Comparison of ENCODE assay signal across 7 mouse cellular contexts in the genomic region with DNA sequence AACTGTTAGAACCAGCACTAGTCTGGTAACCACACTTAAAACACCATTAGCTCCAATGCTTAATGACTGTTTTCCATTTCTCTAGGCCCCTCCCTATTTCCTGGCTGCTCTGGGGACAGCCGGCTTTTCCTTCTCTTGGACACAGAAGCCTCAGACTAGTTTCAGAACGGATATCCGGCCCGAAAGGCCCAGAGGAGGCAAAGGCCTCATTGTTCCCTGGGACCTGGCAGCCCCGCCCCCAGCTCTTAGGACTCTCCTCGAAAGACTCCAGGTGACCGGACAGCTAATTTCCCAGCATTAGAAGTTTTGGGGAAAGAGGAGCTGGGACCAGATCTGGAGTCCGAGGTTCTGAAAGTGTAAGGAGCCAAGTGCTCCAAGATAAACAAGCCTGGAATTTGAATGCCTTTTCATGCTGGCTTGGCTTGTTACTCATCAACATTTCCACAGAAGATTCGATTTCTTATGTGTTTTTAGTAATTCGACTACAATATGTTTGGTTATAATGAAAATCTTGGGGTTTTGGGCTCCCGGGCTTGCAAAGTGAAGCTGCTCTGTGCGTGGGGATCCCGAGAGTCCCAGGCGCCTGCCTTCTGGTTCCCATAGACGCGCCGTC. TPM values are rescaled to one million over a fixed set of nuclear protein-coding genes. Genes with fewer than 3 reads are reported as not detected.
A peak's percentile ranks its signal among the peaks of the same experiment; 100 is the strongest.
DNase-seq lines count a peak whose midpoint lies in the region; ATAC-seq lines count a peak whose summit lies in the region.

No protein-coding gene starts in this region.

- DNase-seq in adrenal gland, adult 18-20 months (ENCODE audit: low spot score in 2 of 2): peak; percentile 36 to 55
- DNase-seq in gastrocnemius, postnatal 25 days: peak; percentile 71
- peak; percentile 78 for DNase-seq in intestine, embryonic 14.5 days (ENCODE audit: low spot score)

- peak; percentile 24 for ATAC-seq in common myeloid progenitor, adult 5-6 weeks (replicated peaks; ENCODE audit: low read depth, poor library complexity, severe bottlenecking)
- peak; percentile 41 for ATAC-seq in intestine, embryonic 14.5 days (replicated peaks; ENCODE audit: low FRiP score, low TSS enrichment, low read depth)
- ATAC-seq in limb, embryonic 12.5 days (ENCODE audit: insufficient number of reproducible peaks, insufficient read depth, low FRiP score, low TSS enrichment, low read depth): 0 out of 2 replicates have a peak, but pooled peaks have one; percentile 18
- ATAC-seq in midbrain, embryonic 13.5 days: peak; percentile 9
- peak; percentile 11; the same call in 1 of the 2 replicates for ATAC-seq in stomach, embryonic 15.5 days (ENCODE audit: insufficient read depth, low FRiP score, low read depth)

- H3K9ac ChIP-seq in intestine, embryonic 14.5 days (ENCODE audit: low read length): peak overlapping the region; percentile 75
- peak overlapping the region; percentile 79; the same call in 1 of the 2 replicates for H3K9ac ChIP-seq in limb, embryonic 12.5 days (replicated peaks)
- H3K9ac ChIP-seq in midbrain, embryonic 13.5 days (replicated peaks): peak overlapping the region; percentile 88
- H3K9ac ChIP-seq in stomach, embryonic 15.5 days: peak overlapping the region; percentile 62; the same call in 1 of the 2 replicates

- H3K27me3 ChIP-seq in intestine, embryonic 14.5 days (replicated peaks; ENCODE audit: control insufficient read depth, insufficient read depth, low read length): no peaks in the 10 kb centered on the region
- no peaks in the 10 kb centered on the region for H3K27me3 ChIP-seq in limb, embryonic 12.5 days
- no peaks in the 10 kb centered on the region for H3K27me3 ChIP-seq in midbrain, embryonic 13.5 days
- H3K27me3 ChIP-seq in stomach, embryonic 15.5 days (replicated peaks): no peaks in the 10 kb centered on the region

- no peaks in the 10 kb centered on the region; the same call in 1 of the 2 replicates for H3K4me1 ChIP-seq in intestine, embryonic 14.5 days (replicated peaks; ENCODE audit: control insufficient read depth, insufficient read depth, low read length)
- H3K4me1 ChIP-seq in limb, embryonic 12.5 days (replicated peaks): peaks cover 14% of the 10 kb centered on the region; the same call in 1 of the 2 replicates
- H3K4me1 ChIP-seq in midbrain, embryonic 13.5 days (replicated peaks): peaks cover 23% of the 10 kb centered on the region
- H3K4me1 ChIP-seq in stomach, embryonic 15.5 days: peaks cover 4% of the 10 kb centered on the region; the same call in 1 of the 2 replicates

- H3K9me3 ChIP-seq in intestine, embryonic 14.5 days (ENCODE audit: control insufficient read depth, low read length): no peaks in the 10 kb centered on the region
- H3K9me3 ChIP-seq in limb, embryonic 12.5 days: no peaks in the 10 kb centered on the region
- H3K9me3 ChIP-seq in midbrain, embryonic 13.5 days: no peaks in the 10 kb centered on the region
- H3K9me3 ChIP-seq in stomach, embryonic 15.5 days: no peaks in the 10 kb centered on the region

- H3K27ac ChIP-seq in intestine, embryonic 14.5 days (ENCODE audit: low read depth): peak overlapping the region; percentile 91
- H3K27ac ChIP-seq in limb, embryonic 12.5 days: peak overlapping the region; percentile 98
- H3K27ac ChIP-seq in midbrain, embryonic 13.5 days: peak overlapping the region; percentile 96
- H3K27ac ChIP-seq in stomach, embryonic 15.5 days: peak overlapping the region; percentile 97

- WGBS in intestine, embryonic 14.5 days: 7% methylated on average over 17 of the region's 17 CpGs
- WGBS in limb, embryonic 12.5 days: 6% methylated on average over 17 of the region's 17 CpGs
- WGBS in midbrain, embryonic 13.5 days: 5% methylated on average over 17 of the region's 17 CpGs
- WGBS in stomach, embryonic 15.5 days: 5% methylated on average over 17 of the region's 17 CpGs

- no peaks in the 10 kb centered on the region for H3K36me3 ChIP-seq in intestine, embryonic 14.5 days (ENCODE audit: control insufficient read depth, insufficient read depth, low read length)
- H3K36me3 ChIP-seq in limb, embryonic 12.5 days: no peaks in the 10 kb centered on the region
- H3K36me3 ChIP-seq in midbrain, embryonic 13.5 days: no peaks in the 10 kb centered on the region
- H3K36me3 ChIP-seq in stomach, embryonic 15.5 days: no peaks in the 10 kb centered on the region

- peak overlapping the region; percentile 80 for H3K4me2 ChIP-seq in intestine, embryonic 14.5 days (ENCODE audit: low read length)
- peak overlapping the region; percentile 66 for H3K4me2 ChIP-seq in limb, embryonic 12.5 days
- peak overlapping the region; percentile 61 for H3K4me2 ChIP-seq in midbrain, embryonic 13.5 days (replicated peaks)
- peak overlapping the region; percentile 91 for H3K4me2 ChIP-seq in stomach, embryonic 15.5 days

- H3K4me3 ChIP-seq in intestine, embryonic 14.5 days (ENCODE audit: low read depth, low read length): peak overlapping the region; percentile 80
- peak overlapping the region; percentile 69 for H3K4me3 ChIP-seq in limb, embryonic 12.5 days (replicated peaks)
- peak overlapping the region; percentile 86 for H3K4me3 ChIP-seq in midbrain, embryonic 13.5 days (replicated peaks)
- H3K4me3 ChIP-seq in stomach, embryonic 15.5 days (replicated peaks): peak overlapping the region; percentile 83

RNA-seq across cellular contexts. Expression of gene Grk5, which starts 0.3 kb away (rescaled TPM):
- total RNA-seq in adrenal gland, adult 18-20 months (2021): 10 to 100 TPM; 23.3 to 47.1 TPM
- total RNA-seq in common myeloid progenitor, adult 5-6 weeks (2017): 2.1 and 3.3 TPM in 2 replicates
- total RNA-seq in gastrocnemius, postnatal 25 days (2021): 1 to 10 TPM; 4.6 to 5.5 TPM
- polyA plus RNA-seq in intestine, embryonic 14.5 days (2014; fragmentation: Nextera tagmentation; extraction: Ambion mirVana): 2.1 and 3.2 TPM in 2 replicates
- polyA plus RNA-seq in limb, embryonic 12.5 days (2016; fragmentation: Nextera tagmentation; extraction: Ambion mirVana): 0.99 and 1.4 TPM in 2 replicates
- 2.7 and 3.1 TPM in 2 replicates for polyA plus RNA-seq in midbrain, embryonic 13.5 days (2015; fragmentation: Nextera tagmentation; extraction: Ambion mirVana)
- polyA plus RNA-seq in stomach, embryonic 15.5 days (2015; fragmentation: Nextera tagmentation; extraction: Ambion mirVana): 1.9 and 2.8 TPM in 2 replicates

RNA-seq across cellular contexts. Expression of gene Prdx3, which starts 14.9 kb away (rescaled TPM):
- total RNA-seq in adrenal gland, adult 18-20 months (2021): 100 to 1,000 TPM; 564 to 802 TPM
- total RNA-seq in common myeloid progenitor, adult 5-6 weeks (2017): 109 and 117 TPM in 2 replicates
- total RNA-seq in gastrocnemius, postnatal 25 days (2021): 100 to 1,000 TPM; 203 to 204 TPM
- polyA plus RNA-seq in intestine, embryonic 14.5 days (2014; fragmentation: Nextera tagmentation; extraction: Ambion mirVana): 136 and 138 TPM in 2 replicates
- 79.2 and 85.2 TPM in 2 replicates for polyA plus RNA-seq in limb, embryonic 12.5 days (2016; fragmentation: Nextera tagmentation; extraction: Ambion mirVana)
- polyA plus RNA-seq in midbrain, embryonic 13.5 days (2015; fragmentation: Nextera tagmentation; extraction: Ambion mirVana): 88.2 and 95.2 TPM in 2 replicates
- polyA plus RNA-seq in stomach, embryonic 15.5 days (2015; fragmentation: Nextera tagmentation; extraction: Ambion mirVana): 122 and 128 TPM in 2 replicates

RNA-seq across cellular contexts. Expression of gene Sfxn4, which starts 27.9 kb away (rescaled TPM):
- 1 to 10 TPM; 6.4 to 7.1 TPM for total RNA-seq in adrenal gland, adult 18-20 months (2021)
- 3.5 and 4.4 TPM in 2 replicates for total RNA-seq in common myeloid progenitor, adult 5-6 weeks (2017)
- total RNA-seq in gastrocnemius, postnatal 25 days (2021): 1 to 10 TPM; 1.6 to 1.8 TPM
- 5.3 and 6.9 TPM in 2 replicates for polyA plus RNA-seq in intestine, embryonic 14.5 days (2014; fragmentation: Nextera tagmentation; extraction: Ambion mirVana)
- polyA plus RNA-seq in limb, embryonic 12.5 days (2016; fragmentation: Nextera tagmentation; extraction: Ambion mirVana): 14.1 and 15.5 TPM in 2 replicates
- 12.6 and 14.4 TPM in 2 replicates for polyA plus RNA-seq in midbrain, embryonic 13.5 days (2015; fragmentation: Nextera tagmentation; extraction: Ambion mirVana)
- polyA plus RNA-seq in stomach, embryonic 15.5 days (2015; fragmentation: Nextera tagmentation; extraction: Ambion mirVana): 5.7 and 5.8 TPM in 2 replicates

Comparison
In these comparisons a context has a peak if more than half of its experiments do, and no peak if none do; other contexts are left out.
1. Peak in every context shown above with its lines: DNase-seq, ATAC-seq, H3K4me3 ChIP-seq and H3K27ac ChIP-seq.